Mouse (Mus musculus) kidney, adult 8-10 months (tissue): ENCODE measurements around the gene 3100002H09Rik.

Experiments used
- DNase-seq, 2 experiments: peaks; one replicate each; pipeline ENCODE4 v3.0.0; 2022

3100002H09Rik gene

DNA sequence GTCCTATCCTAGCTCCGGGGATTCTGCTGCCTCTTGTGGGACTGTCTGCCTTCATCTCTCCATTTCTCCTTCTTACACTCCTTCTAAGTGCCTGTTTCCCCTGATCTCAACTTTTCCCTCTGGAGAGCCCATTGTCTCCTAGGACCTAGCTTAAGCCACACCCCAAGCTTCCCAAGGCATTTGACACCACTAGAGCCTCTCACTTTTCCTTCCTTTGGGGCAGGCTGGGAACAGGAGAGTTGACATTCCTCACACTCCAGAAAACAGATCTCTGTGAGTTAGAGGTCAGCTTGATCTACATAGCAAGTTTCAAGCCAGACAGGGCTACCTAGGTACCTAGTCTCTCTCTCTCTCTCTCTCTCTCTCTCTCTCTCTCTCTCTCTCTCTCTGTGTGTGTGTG lies 3.6 kb upstream of the 3100002H09Rik start:
- no peak for DNase-seq

DNA sequence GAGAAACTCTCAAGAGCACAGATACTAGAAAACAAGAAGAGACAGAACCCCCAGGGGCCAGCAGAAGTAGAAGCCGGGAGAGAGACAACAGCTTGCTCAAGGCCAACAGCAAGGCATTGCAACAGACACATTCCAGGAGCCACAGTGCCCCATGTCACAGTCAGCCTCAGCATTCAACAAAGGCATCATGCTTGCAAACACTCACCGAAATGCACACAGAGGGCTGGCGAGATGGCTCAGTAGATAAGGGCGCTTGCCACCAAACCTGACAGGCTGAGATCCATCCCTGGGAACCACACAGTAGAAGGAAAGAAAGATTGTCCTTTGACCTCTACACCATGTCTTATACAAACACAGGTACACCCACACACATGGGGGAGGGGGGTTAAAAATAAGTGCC lies 1.2 kb upstream of the 3100002H09Rik start:
- DNase-seq = no peak

DNA sequence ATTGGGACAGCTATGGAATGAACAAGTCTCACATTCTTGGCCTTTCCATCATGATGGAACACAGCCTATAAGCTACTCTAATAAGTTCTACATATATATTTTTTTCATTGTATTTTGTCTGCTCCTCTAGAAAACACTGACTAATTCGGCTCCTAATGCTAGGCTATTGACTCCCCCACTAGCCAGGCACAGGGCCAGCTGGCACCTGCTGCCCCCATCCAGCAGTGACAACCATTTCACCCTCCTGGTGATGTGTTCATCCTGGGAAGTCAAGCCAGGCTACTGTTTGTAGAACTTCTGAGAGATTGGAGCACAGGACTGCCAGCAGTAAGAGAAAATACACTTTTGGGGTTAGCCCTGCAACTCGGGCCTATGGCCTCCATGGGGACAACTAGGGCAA lies 537 bp downstream of the 3100002H09Rik start:
- DNase-seq = no peak

DNA sequence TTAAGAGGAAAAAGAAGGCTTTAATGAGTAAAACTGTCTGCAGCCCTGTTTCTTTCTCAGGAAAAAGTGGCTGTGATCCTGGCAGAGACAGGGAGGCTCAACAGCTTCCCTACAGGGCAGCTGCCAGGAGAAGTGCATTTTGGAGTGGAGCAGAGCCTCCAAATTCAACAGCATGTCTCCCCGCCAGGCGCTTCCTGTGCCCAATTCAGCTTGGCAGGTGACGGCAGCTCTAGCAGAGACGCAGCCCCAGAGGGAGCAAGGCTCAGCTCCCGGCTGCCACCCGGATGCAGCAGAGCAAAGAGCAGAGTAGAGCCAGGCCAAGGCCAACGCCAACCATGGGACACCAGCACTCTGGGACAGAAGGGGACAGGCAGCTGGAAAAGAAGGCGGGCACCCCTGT lies 3.4 kb downstream of the 3100002H09Rik start:
- no peak for DNase-seq

DNA sequence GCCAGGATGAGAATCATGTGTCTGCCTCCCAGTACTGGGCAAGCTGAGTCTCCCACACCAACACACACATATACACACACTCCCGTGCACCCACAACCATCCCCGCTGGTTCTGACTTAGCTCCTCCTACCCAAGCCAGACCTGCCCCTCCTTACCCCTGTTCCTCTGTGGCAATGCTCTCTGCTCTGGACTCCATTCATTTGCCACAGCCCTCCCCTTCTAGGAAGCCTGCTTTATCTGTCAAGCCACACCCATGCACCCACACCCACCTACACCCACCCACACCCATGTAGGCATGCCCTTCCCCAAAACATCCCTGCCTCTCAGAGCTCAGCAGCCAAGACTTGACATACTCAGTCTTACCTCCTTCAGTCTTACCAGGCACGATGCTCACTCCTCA lies 4.4 kb downstream of the 3100002H09Rik start:
- no peak for DNase-seq

GRCm38 (mm10) chr4:124605255-124605654 lies 5.3 kb downstream of the 3100002H09Rik start:
- DNase-seq = no peak

- DNase-seq = no peak
These were observed 6.9 kb downstream of the 3100002H09Rik start for GRCm38 (mm10) chr4:124603712-124604111.

GRCm38 (mm10) chr4:124595929-124596328 lies 14.7 kb downstream of the 3100002H09Rik start:
- DNase-seq = no peak

DNA sequence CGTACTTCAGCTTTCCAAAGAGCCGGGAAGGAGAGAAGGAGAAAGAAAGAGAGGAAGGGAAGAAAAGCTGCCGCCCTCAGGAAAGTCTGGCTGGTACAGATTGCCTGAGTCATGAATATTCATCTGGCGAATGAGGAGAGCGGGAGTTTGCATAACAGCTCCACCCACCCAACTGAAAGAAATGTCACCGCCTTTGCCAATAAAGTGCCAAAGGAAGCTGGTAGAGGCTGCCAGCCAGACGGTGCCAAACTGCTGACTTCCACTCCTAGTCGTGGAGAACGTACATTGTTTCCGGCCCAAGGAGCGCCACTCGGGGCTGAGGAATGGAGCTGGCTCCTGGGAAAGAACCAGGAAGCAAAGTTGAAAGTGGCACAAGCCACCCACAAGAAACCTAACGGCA lies 15.7 kb downstream of the 3100002H09Rik start:
- DNase-seq = peak; percentile 15 to 24

GRCm38 (mm10) chr4:124593691-124594090 lies 16.9 kb downstream of the 3100002H09Rik start:
- DNase-seq = no peak

DNA sequence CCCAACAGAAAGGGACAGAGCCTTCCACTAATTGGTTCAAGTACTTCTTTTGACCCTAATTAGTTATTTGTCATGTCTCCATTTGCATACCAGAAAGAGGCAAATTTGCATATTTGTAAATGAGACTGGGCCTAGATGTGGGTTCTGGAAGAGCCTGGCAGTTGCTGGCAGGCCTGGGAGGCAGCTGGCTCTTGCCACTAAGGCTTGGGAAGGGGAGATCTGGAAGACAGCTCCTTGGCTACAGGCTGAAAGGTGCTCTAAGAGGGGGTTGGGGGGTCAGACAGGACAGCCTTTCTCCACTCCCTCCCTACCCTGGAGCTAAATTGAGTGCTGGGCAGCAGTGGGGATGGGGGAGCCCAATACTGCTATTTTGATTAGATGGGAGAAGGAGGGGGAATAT lies 17.4 kb downstream of the 3100002H09Rik start:
- no peak for DNase-seq

DNA sequence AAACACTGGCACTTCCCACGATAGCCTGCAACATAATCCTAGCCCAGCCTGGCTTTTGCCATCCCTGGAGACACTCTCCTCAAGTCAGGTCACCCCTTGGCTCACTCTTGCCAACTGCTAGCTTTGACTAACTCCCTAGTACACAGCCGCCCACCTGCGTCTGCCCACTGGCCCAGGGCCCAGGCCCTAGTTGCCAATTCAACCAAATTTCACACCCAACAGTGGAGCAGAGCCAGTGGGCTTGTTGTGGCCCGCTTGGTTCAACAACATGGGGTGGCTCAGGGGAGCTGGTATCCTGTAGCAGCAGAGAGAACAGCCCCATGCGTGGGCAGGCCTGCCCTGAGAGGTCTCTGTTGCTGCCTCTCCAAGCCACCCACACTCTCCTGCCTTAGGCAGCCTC lies 18.4 kb downstream of the 3100002H09Rik start:
- DNase-seq = no peak

- DNase-seq = no peak
These were observed 29.9 kb downstream of the 3100002H09Rik start for GRCm38 (mm10) chr4:124580695-124581094.

DNA sequence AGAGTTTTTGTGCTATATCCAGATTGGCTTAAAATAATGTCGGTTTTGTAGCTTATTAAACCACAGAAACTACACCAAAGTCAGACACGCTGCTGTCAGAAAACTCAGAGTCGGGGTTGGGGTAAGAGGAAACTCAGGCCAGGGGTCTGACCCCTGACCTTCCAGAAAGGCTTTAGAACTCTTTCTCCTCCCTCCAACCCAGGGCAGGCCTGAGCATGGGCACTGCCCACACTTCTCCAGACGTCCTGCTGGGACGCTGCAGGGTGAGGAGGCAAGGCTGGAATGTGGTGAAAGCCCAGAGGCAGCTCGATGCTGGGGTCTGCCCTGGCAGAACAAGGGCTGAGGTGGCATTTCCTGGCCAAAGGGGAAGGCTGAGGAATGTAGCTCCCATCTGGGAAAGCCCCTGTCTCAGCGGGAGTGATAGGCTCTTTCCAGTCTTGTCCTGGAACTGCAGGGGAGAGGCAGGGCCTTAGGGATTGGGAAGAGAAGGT lies 34.6 kb downstream of the 3100002H09Rik start:
- DNase-seq = no peak

- DNase-seq = no peak
These were observed 35.2 kb downstream of the 3100002H09Rik start for GRCm38 (mm10) chr4:124575269-124575954.

GRCm38 (mm10) chr4:124573586-124573985 lies 37.0 kb downstream of the 3100002H09Rik start:
- DNase-seq = no peak

DNA sequence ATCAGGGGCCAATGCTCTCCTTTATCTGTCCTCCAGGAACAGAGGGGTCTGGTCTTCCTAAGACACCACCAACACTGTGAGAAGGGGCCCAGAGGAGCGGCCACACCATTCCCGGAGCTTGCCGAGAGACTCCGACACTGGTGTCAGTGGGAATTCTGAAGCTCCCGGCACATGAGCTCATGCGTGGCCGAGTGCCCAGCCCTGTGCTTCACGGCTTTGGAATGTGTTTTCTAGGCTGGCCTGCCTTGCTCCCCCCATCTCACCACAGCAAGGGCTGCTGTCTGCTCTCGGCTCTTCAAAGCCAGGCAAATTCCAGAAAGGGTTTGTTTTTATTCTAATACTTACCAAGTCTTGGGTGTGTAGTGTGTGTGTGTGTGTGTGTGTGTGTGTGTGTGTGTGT lies 39.6 kb downstream of the 3100002H09Rik start:
- peak in 1 of 2 experiments; percentile 6 for DNase-seq

DNA sequence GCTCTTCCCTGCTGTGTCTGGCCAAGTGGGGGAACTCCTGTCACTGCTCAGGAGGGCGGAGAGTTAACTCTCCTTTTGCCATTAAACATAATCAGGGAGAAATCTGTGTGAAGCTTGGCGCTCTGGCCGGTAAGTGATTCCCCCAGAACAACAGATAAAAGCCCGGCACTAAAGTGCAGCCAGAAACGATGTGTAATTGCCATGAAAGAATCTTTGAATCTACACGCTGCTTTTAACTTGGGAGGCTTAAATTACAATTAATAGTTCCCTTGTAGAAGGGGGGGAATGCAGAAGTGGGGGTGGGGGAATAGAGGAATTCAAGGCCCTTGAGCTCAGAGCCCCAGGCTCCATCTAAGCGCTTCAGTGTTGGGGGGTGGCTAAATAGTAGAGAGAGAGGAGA lies 40.9 kb downstream of the 3100002H09Rik start:
- no peak for DNase-seq

- no peak for DNase-seq
These were observed 47.2 kb downstream of the 3100002H09Rik start for GRCm38 (mm10) chr4:124563371-124563770.

- DNase-seq = no peak
These were observed 47.9 kb downstream of the 3100002H09Rik start for GRCm38 (mm10) chr4:124562721-124563120.
